Mouse (Mus musculus) hindbrain, embryonic 15.5 days (tissue): Measurements from ENCODE around the gene Tfam. TPM values are rescaled to one million over a fixed set of nuclear protein-coding genes. Genes with fewer than 3 reads are reported as not detected.

Source experiments
- ATAC-seq: fragments of 200-750 bp; cut with Nextera tagmentation; 2 replicates; pipeline ENCODE4 v1.8.0; 2017; ENCODE audit warnings: low read depth, moderate number of reproducible peaks, moderate TSS enrichment; ENCODE audit not compliant: low FRiP score
- H3K27ac ChIP-seq: fragments of 300-500 bp; sonication (generic); replicated peaks from 2 replicates; pipeline ENCODE4 v1.5.1; 2015; ENCODE audit warnings: mild to moderate bottlenecking, inconsistent platforms
- H3K27me3 ChIP-seq: fragments of 300-500 bp; sonication (generic); 2 replicates; pipeline ENCODE4 v1.6.1; 2015; ENCODE audit warnings: control low read depth, inconsistent platforms
- H3K36me3 ChIP-seq: fragments of 300-500 bp; sonication (generic); 2 replicates; pipeline ENCODE4 v1.6.1; 2015; ENCODE audit warnings: control low read depth, inconsistent platforms
- H3K4me1 ChIP-seq: fragments of 300-500 bp; sonication (generic); replicated peaks from 2 replicates; pipeline ENCODE4 v1.6.1; 2015; ENCODE audit warnings: control low read depth, inconsistent platforms
- H3K4me2 ChIP-seq: fragments of 300-500 bp; sonication (generic); 2 replicates; pipeline ENCODE4 v1.6.1; 2015; ENCODE audit warnings: moderate library complexity, mild to moderate bottlenecking, inconsistent platforms
- H3K4me3 ChIP-seq: fragments of 300-500 bp; sonication (generic); 2 replicates; pipeline ENCODE4 v1.5.1; 2015; ENCODE audit warnings: mild to moderate bottlenecking, inconsistent platforms
- H3K9ac ChIP-seq: fragments of 300-500 bp; sonication (generic); 2 replicates; pipeline ENCODE4 v1.6.1; 2015; ENCODE audit warnings: inconsistent platforms
- H3K9me3 ChIP-seq: fragments of 300-500 bp; sonication (generic); 2 replicates; pipeline ENCODE4 v1.6.1; 2016; ENCODE audit warnings: control low read depth, inconsistent platforms
- WGBS: fragments of 180-500 bp; shearing (Covaris S2); methylation state at CpG from one replicate; pipeline ENCODE4 v1.1.7; 2015; 5-methylcytosine and 5-hydroxymethylcytosine counted together
- polyA plus RNA-seq: library from polyadenylated mRNA; unstranded; fragments of >200 nt; fragmentation: Nextera tagmentation; extraction: Ambion mirVana; gene quantifications from 2 replicates; pipeline ENCODE4 v1.2.1, GENCODE M21; 2015

The Tfam gene
- polyA plus RNA-seq, 1 experiment from 2014 or later, result 40.2 TPM

- Histone ChIP-seq H3K27me3 (no peaks in the 10 kb centered on the region), H3K4me2 (no peak overlapping the region), H3K9ac (no peak overlapping the region), H3K36me3 (no peaks in the 10 kb centered on the region), H3K4me3 (no peak overlapping the region), H3K4me1 (no peaks in the 10 kb centered on the region), H3K27ac (no peak overlapping the region), H3K9me3 (no peaks in the 10 kb centered on the region)
- ATAC-seq, result no peak
- WGBS, result 67% methylated on average over 7 of the region's 7 CpGs
Measured at GRCm38 (mm10) chr10:71183339-71184031, 54.6 kb downstream of the Tfam start.

GRCm38 (mm10) chr10:71181931-71182330 is 56.1 kb downstream of the Tfam start:
- no peak overlapping the region for H3K27ac ChIP-seq
- H3K4me2 ChIP-seq, result no peak overlapping the region
- H3K27me3 ChIP-seq, result no peaks in the 10 kb centered on the region
- WGBS, result 92% methylated on average over 4 of the region's 4 CpGs
- H3K9me3 ChIP-seq, result no peaks in the 10 kb centered on the region
- no peak overlapping the region for H3K4me3 ChIP-seq
- no peak for ATAC-seq
- no peaks in the 10 kb centered on the region for H3K36me3 ChIP-seq
- H3K4me1 ChIP-seq, result no peaks in the 10 kb centered on the region
- H3K9ac ChIP-seq, result no peak overlapping the region

- H3K4me1 ChIP-seq, result no peaks in the 10 kb centered on the region
- no peak overlapping the region for H3K9ac ChIP-seq
- no peaks in the 10 kb centered on the region for H3K9me3 ChIP-seq
- H3K36me3 ChIP-seq, result no peaks in the 10 kb centered on the region
- no peak overlapping the region for H3K4me2 ChIP-seq
- ATAC-seq, result no peak
- no peaks in the 10 kb centered on the region for H3K27me3 ChIP-seq
- WGBS, result 90% methylated on average over 2 of the region's 2 CpGs
- H3K27ac ChIP-seq, result no peak overlapping the region
- H3K4me3 ChIP-seq, result no peak overlapping the region
Measured at GRCm38 (mm10) chr10:71181091-71181490, 57.0 kb downstream of the Tfam start.

GRCm38 (mm10) chr10:71180057-71180456 is 58.0 kb downstream of the Tfam start:
- H3K27ac ChIP-seq, result no peak overlapping the region
- 78% methylated on average over 2 of the region's 2 CpGs for WGBS
- no peaks in the 10 kb centered on the region for H3K4me1 ChIP-seq
- no peak overlapping the region for H3K4me2 ChIP-seq
- no peak overlapping the region for H3K9ac ChIP-seq
- H3K4me3 ChIP-seq, result no peak overlapping the region
- no peaks in the 10 kb centered on the region for H3K9me3 ChIP-seq
- H3K27me3 ChIP-seq, result no peaks in the 10 kb centered on the region
- no peaks in the 10 kb centered on the region for H3K36me3 ChIP-seq
- no peak for ATAC-seq

- no peak for ATAC-seq
- Histone ChIP-seq H3K36me3 (no peaks in the 10 kb centered on the region), H3K4me2 (no peak overlapping the region), H3K27ac (no peak overlapping the region), H3K4me3 (no peak overlapping the region), H3K4me1 (no peaks in the 10 kb centered on the region), H3K27me3 (no peaks in the 10 kb centered on the region), H3K9ac (no peak overlapping the region), H3K9me3 (no peaks in the 10 kb centered on the region)
- 93% methylated on average over 7 of the region's 7 CpGs for WGBS
Measured at GRCm38 (mm10) chr10:71177201-71177600, 60.9 kb downstream of the Tfam start.

GRCm38 (mm10) chr10:71176341-71176740 is 61.7 kb downstream of the Tfam start:
- H3K4me1 ChIP-seq, result no peaks in the 10 kb centered on the region
- no peak for ATAC-seq
- H3K36me3 ChIP-seq, result no peaks in the 10 kb centered on the region
- H3K4me2 ChIP-seq, result no peak overlapping the region
- 73% methylated on average over 8 of the region's 8 CpGs for WGBS
- H3K9me3 ChIP-seq, result no peaks in the 10 kb centered on the region
- no peaks in the 10 kb centered on the region for H3K27me3 ChIP-seq
- no peak overlapping the region for H3K27ac ChIP-seq
- H3K9ac ChIP-seq, result no peak overlapping the region
- no peak overlapping the region for H3K4me3 ChIP-seq

Other genes starting within 250 kb of the Tfam start
- 6.5 and 6.6 TPM in 2 replicates for gene Bicc1, start 78.6 kb downstream of the Tfam start, polyA plus RNA-seq
- 154 and 186 TPM in 2 replicates for gene Ube2d1, start 47.0 kb upstream of the Tfam start, polyA plus RNA-seq
- gene Cisd1, start 106.7 kb upstream of the Tfam start, polyA plus RNA-seq, result 295 and 296 TPM in 2 replicates
- 16.9 and 17.0 TPM in 2 replicates for gene Ipmk, start 109.5 kb upstream of the Tfam start, polyA plus RNA-seq